In genomic region chr10:76531375-76531774, GRCm38 (mm10) we compare ENCODE assay signal across 8 mouse cellular contexts. TPM values are rescaled to one million over a fixed set of nuclear protein-coding genes. Genes with fewer than 3 reads are reported as not detected.
A peak's percentile ranks its signal among the peaks of the same experiment; 100 is the strongest.
DNase-seq lines count a peak whose midpoint lies in the region; ATAC-seq lines count a peak whose summit lies in the region.

Gene Lss (plus strand): TSS chr10:76531588.

- DNase-seq in R1 (ENCODE audit: low read depth, low spot score), result peak; percentile 97
- DNase-seq in cerebellum, postnatal 25 days, result peak; percentile 97 to 99
- peak; percentile 84 to 91 for DNase-seq in frontal cortex, postnatal 25 days (ENCODE audit: low spot score in 2 of 2)
- DNase-seq in hindbrain, embryonic 14.5 days (ENCODE audit: low spot score), result peak; percentile 97
- DNase-seq in layer of hippocampus, postnatal 36 days, result peak; percentile 96 to 97
- peak; percentile 96 for DNase-seq in lung, postnatal 36 days
- DNase-seq in retina, postnatal 1 day, result peak; percentile 98
- DNase-seq in urinary bladder, adult 18-20 months (ENCODE audit: low spot score in 2 of 2), result peak; percentile 91 to 95

- H3K36me3 ChIP-seq in hindbrain, embryonic 14.5 days (replicated peaks; ENCODE audit: control insufficient read depth, insufficient read depth), result peaks cover 27% of the 10 kb centered on the region

- peak within 1 kb of the TSS; percentile 75 for H3K4me3 ChIP-seq in hindbrain, embryonic 14.5 days (replicated peaks; ENCODE audit: low read length)

- H3K4me1 ChIP-seq in hindbrain, embryonic 14.5 days (replicated peaks; ENCODE audit: control insufficient read depth, insufficient read depth, low read length), result peaks cover 20% of the 10 kb centered on the region; the same call in 1 of the 2 replicates

- H3K27ac ChIP-seq in hindbrain, embryonic 14.5 days, result peak within 1 kb of the TSS; percentile 77

- peak within 1 kb of the TSS; percentile 78 for H3K9ac ChIP-seq in hindbrain, embryonic 14.5 days

- H3K9me3 ChIP-seq in hindbrain, embryonic 14.5 days (ENCODE audit: control insufficient read depth, low read length), result no peaks in the 10 kb centered on the region

- ATAC-seq in hindbrain, embryonic 14.5 days (ENCODE audit: low FRiP score), result peak; percentile 100

- no peaks in the 10 kb centered on the region for H3K27me3 ChIP-seq in hindbrain, embryonic 14.5 days (ENCODE audit: control insufficient read depth, insufficient read depth, low read length)

- peak within 1 kb of the TSS; percentile 65 for H3K4me2 ChIP-seq in hindbrain, embryonic 14.5 days (replicated peaks)

- WGBS in hindbrain, embryonic 14.5 days, result under 1% methylated on average over 37 of the region's 37 CpGs

RNA-seq across cellular contexts. Expression of gene Lss, which starts in this region (rescaled TPM):
- polyA plus RNA-seq in hindbrain, embryonic 14.5 days (2014; fragmentation: Nextera tagmentation; extraction: Ambion mirVana), result 36.2 and 39.9 TPM in 2 replicates
- total RNA-seq in layer of hippocampus, postnatal 36 days (2021), result 10 to 100 TPM; 35.6 to 37.8 TPM

Comparison
In these comparisons a context has a peak if more than half of its experiments do, and no peak if none do; other contexts are left out.
1. Peak in every context shown above with its lines: DNase-seq, ATAC-seq, H3K4me3 ChIP-seq and H3K27ac ChIP-seq.